Mouse (Mus musculus): ENCODE results near the gene Dcaf12. TPM values are rescaled to one million over a fixed set of nuclear protein-coding genes. Genes with fewer than 3 reads are reported as not detected.

Gene Dcaf12
- total RNA-seq, 2 experiments from 2014 or later: 32.4 to 32.9 TPM

Other genes with a start within 250 kb of the Dcaf12 start
- gene Aqp3, start 216.7 kb downstream of the Dcaf12 start, total RNA-seq (2021): 1 to 10 TPM in 1 of 2 experiments, not detected in 1; 1.9 TPM
- gene Nol6, start 190.4 kb downstream of the Dcaf12 start, total RNA-seq (2021): 10 to 100 TPM; 16.2 to 18.9 TPM
- gene Ube2r2, start 179.1 kb downstream of the Dcaf12 start, total RNA-seq (2021): 100 to 1,000 TPM; 126 to 132 TPM
- 10 to 100 TPM; 44.2 to 54.9 TPM for gene Ubap2, start 39.7 kb downstream of the Dcaf12 start, total RNA-seq (2021)
- gene Ubap1, start 34.1 kb upstream of the Dcaf12 start, total RNA-seq (2021): 10 to 100 TPM; 40.6 to 41.4 TPM
- gene Kif24, start 150.0 kb upstream of the Dcaf12 start, total RNA-seq (2021): under 1 TPM; 0.45 to 0.46 TPM
- gene Nudt2, start 150.3 kb upstream of the Dcaf12 start, total RNA-seq (2021): 10 to 100 TPM; 30.6 to 35.9 TPM
- gene AI464131, start 188.2 kb upstream of the Dcaf12 start, total RNA-seq (2021): 10 to 100 TPM; 12.0 to 13.2 TPM
- under 1 TPM in 1 of 2 experiments, not detected in 1; 0.87 TPM for gene 1110017D15Rik, start 202.4 kb upstream of the Dcaf12 start, total RNA-seq (2021)